ENCODE assay signal across 17 mouse cellular contexts in the genomic region with DNA sequence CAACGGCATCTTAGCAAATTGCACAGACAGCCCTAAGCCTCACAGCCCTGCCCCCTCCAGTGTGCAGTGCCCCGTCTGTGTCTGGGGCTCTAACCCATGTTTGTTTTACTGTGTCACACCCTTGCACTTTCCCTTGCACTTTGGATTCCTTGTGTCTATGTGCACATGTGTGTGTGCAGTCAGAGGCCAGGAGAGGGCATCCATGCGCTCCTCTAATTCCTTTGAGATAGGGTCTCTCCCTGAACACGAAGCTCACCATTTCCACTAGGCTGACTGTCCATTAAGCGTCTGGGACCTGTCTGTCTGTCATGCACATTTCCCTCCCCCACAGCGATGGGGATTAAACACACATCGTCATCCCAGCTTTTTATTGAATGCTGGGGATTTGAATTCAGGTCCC. TPM values are rescaled to one million over a fixed set of nuclear protein-coding genes. Genes with fewer than 3 reads are reported as not detected.
DNase-seq lines count a peak whose midpoint lies in the region; ATAC-seq and TF ChIP-seq lines count a peak whose summit lies in the region.
"Had no signal": no experiment of that assay in that cellular context is flagged by ENCODE, and none has a peak within 500 bp of the region (broad histone marks: within the 10 kb centered on the region; RNA-seq: fewer than 3 reads in every experiment).

No protein-coding gene starts in this region.

- no peaks in the 10 kb centered on the region for H3K36me3 ChIP-seq in forebrain, postnatal 0 days (ENCODE audit: insufficient read depth)
- H3K36me3 ChIP-seq in forebrain, embryonic 13.5 days (ENCODE audit: poor library complexity, severe bottlenecking) = no peaks in the 10 kb centered on the region
- H3K36me3 ChIP-seq: midbrain, embryonic 12.5 days; neural tube, embryonic 13.5 days; stomach, embryonic 15.5 days had no signal

- H3K27ac ChIP-seq in forebrain, postnatal 0 days (ENCODE audit: low read depth, low read length) = no peak overlapping the region
- no peak overlapping the region for H3K27ac ChIP-seq in forebrain, embryonic 13.5 days
- H3K27ac ChIP-seq: midbrain, embryonic 12.5 days; neural tube, embryonic 13.5 days; stomach, embryonic 15.5 days had no signal

- H3K9ac ChIP-seq in forebrain, postnatal 0 days = no peak overlapping the region
- H3K9ac ChIP-seq in forebrain, embryonic 13.5 days = no peak overlapping the region
- H3K9ac ChIP-seq: midbrain, embryonic 12.5 days; neural tube, embryonic 13.5 days; stomach, embryonic 15.5 days had no signal

- WGBS in forebrain, postnatal 0 days = 54% methylated on average over 7 of the region's 7 CpGs
- 62% methylated on average over 7 of the region's 7 CpGs for WGBS in forebrain, embryonic 13.5 days

- H3K4me3 ChIP-seq in forebrain, postnatal 0 days (ENCODE audit: low read depth, low read length) = no peak overlapping the region
- no peak overlapping the region for H3K4me3 ChIP-seq in forebrain, embryonic 13.5 days
- H3K4me3 ChIP-seq: midbrain, embryonic 12.5 days; neural tube, embryonic 13.5 days; stomach, embryonic 15.5 days had no signal

- no peaks in the 10 kb centered on the region for H3K9me3 ChIP-seq in forebrain, postnatal 0 days (ENCODE audit: low read length)
- H3K9me3 ChIP-seq in forebrain, embryonic 13.5 days (replicated peaks) = no peaks in the 10 kb centered on the region
- H3K9me3 ChIP-seq: midbrain, embryonic 12.5 days; neural tube, embryonic 13.5 days; stomach, embryonic 15.5 days had no signal

- no peaks in the 10 kb centered on the region for H3K27me3 ChIP-seq in forebrain, postnatal 0 days (ENCODE audit: insufficient read depth, low read length)
- no peaks in the 10 kb centered on the region for H3K27me3 ChIP-seq in forebrain, embryonic 13.5 days
- H3K27me3 ChIP-seq: midbrain, embryonic 12.5 days; neural tube, embryonic 13.5 days; stomach, embryonic 15.5 days had no signal

- intact Hi-C loops in heart, postnatal 14 days (cut with DNase I) = no loop called here

- no peak for DNase-seq in forebrain, postnatal 0 days
- peak; percentile 27 for DNase-seq in 416B (ENCODE audit: low read depth)
- peak; percentile 64 for DNase-seq in R1 (ENCODE audit: low read depth, low spot score)
- peak; percentile 52 for DNase-seq in retina, postnatal 1 day
- DNase-seq in heart, postnatal 14 days = no peak
- DNase-seq in right cerebral cortex, postnatal 25 days = no peak
- DNase-seq in kidney, postnatal 25 days = no peak
- DNase-seq: cerebellum, postnatal 10 days; heart, adult 11 months; kidney, adult 8-10 months had no signal

- no peak overlapping the region for H3K4me2 ChIP-seq in forebrain, postnatal 0 days (ENCODE audit: low read depth)
- no peak overlapping the region for H3K4me2 ChIP-seq in forebrain, embryonic 13.5 days
- H3K4me2 ChIP-seq: midbrain, embryonic 12.5 days; neural tube, embryonic 13.5 days; stomach, embryonic 15.5 days had no signal

- no peaks in the 10 kb centered on the region for H3K4me1 ChIP-seq in forebrain, postnatal 0 days (ENCODE audit: insufficient read depth)
- 0 out of 2 replicates have a peak, but pooled peaks cover 4% of the 10 kb centered on the region for H3K4me1 ChIP-seq in forebrain, embryonic 13.5 days
- H3K4me1 ChIP-seq: midbrain, embryonic 12.5 days; neural tube, embryonic 13.5 days; stomach, embryonic 15.5 days had no signal

- no peak for ATAC-seq in forebrain, postnatal 0 days
- ATAC-seq in forebrain, embryonic 13.5 days = no peak

- 0 out of 2 replicates have a peak, but pooled peaks have one; percentile 10 for TF ChIP-seq CTCF in forebrain, postnatal 0 days (IDR thresholded peaks at IDR 0.05; ENCODE audit: low read depth)

RNA-seq across cellular contexts. Expression of a gene that starts 15.9 kb away (rescaled TPM):
- 0.24 and 0.85 TPM in 2 replicates for total RNA-seq in forebrain, postnatal 0 days (2014; rRNA removed)
- 0.12 and 0.50 TPM in 2 replicates for polyA plus RNA-seq in forebrain, postnatal 0 days (2015; fragmentation: Nextera tagmentation; extraction: Ambion mirVana)
- polyA plus RNA-seq in forebrain, embryonic 13.5 days (2015; fragmentation: Nextera tagmentation; extraction: Ambion mirVana) = not detected in 2 replicates
- not detected for total RNA-seq in heart, postnatal 14 days (2021)
- total RNA-seq: heart, postnatal 25 days had no signal
- polyA plus RNA-seq: C2C12; limb, embryonic 11.5 days; midbrain, embryonic 12.5 days; neural tube, embryonic 13.5 days had no signal

RNA-seq across cellular contexts. Expression of a gene that starts 45.6 kb away (rescaled TPM):
- 7.4 and 8.2 TPM in 2 replicates for total RNA-seq in forebrain, postnatal 0 days (2014; rRNA removed)
- polyA plus RNA-seq in forebrain, postnatal 0 days (2015; fragmentation: Nextera tagmentation; extraction: Ambion mirVana) = 9.0 and 10.0 TPM in 2 replicates
- 3.6 and 3.8 TPM in 2 replicates for polyA plus RNA-seq in forebrain, embryonic 13.5 days (2015; fragmentation: Nextera tagmentation; extraction: Ambion mirVana)
- total RNA-seq in heart, postnatal 14 days (2021) = under 1 TPM; 0.17 to 0.62 TPM

RNA-seq across cellular contexts. Expression of a gene that starts 49.0 kb away (rescaled TPM):
- 11.5 and 11.9 TPM in 2 replicates for total RNA-seq in forebrain, postnatal 0 days (2014; rRNA removed)
- 7.4 and 11.5 TPM in 2 replicates for polyA plus RNA-seq in forebrain, postnatal 0 days (2015; fragmentation: Nextera tagmentation; extraction: Ambion mirVana)
- polyA plus RNA-seq in forebrain, embryonic 13.5 days (2015; fragmentation: Nextera tagmentation; extraction: Ambion mirVana) = 36.1 and 36.8 TPM in 2 replicates
- total RNA-seq in heart, postnatal 14 days (2021) = 1 to 10 TPM; 8.5 to 9.9 TPM

RNA-seq across cellular contexts. Expression of a gene that starts 49.1 kb away (rescaled TPM):
- 35.2 and 49.1 TPM in 2 replicates for total RNA-seq in forebrain, postnatal 0 days (2014; rRNA removed)
- polyA plus RNA-seq in forebrain, postnatal 0 days (2015; fragmentation: Nextera tagmentation; extraction: Ambion mirVana) = 21.4 and 23.3 TPM in 2 replicates
- polyA plus RNA-seq in forebrain, embryonic 13.5 days (2015; fragmentation: Nextera tagmentation; extraction: Ambion mirVana) = 20.0 and 20.5 TPM in 2 replicates
- total RNA-seq in heart, postnatal 14 days (2021) = 10 to 100 TPM; 32.1 to 32.4 TPM

Comparison
In these comparisons a context has a peak if more than half of its experiments do, and no peak if none do; other contexts are left out.
1. DNase-seq: peak in 416B (single experiment), R1 (single experiment) and retina, postnatal 1 day (single experiment); none in forebrain, postnatal 0 days (single experiment), heart, postnatal 14 days (0 of 2), right cerebral cortex, postnatal 25 days (single experiment) and kidney, postnatal 25 days (0 of 2).